11 mouse cellular contexts compared by ENCODE assay signal in genomic region chr14:12189717-12190600, GRCm38 (mm10).
DNase-seq lines count a peak whose midpoint lies in the region; ATAC-seq and TF ChIP-seq lines count a peak whose summit lies in the region.
"Had no signal": no experiment of that assay in that cellular context is flagged by ENCODE, and none has a peak within 500 bp of the region (broad histone marks: within the 10 kb centered on the region; RNA-seq: fewer than 3 reads in every experiment).

No protein-coding gene starts in this region.

- H3K27ac ChIP-seq in kidney, postnatal 0 days, result peak overlapping the region; percentile 47; the same call in 1 of the 2 replicates
- no peak overlapping the region for H3K27ac ChIP-seq in kidney, adult 2 months (ENCODE audit: insufficient read depth, low read depth, low read length)
- H3K27ac ChIP-seq in hindbrain, embryonic 10.5 days, result peak overlapping the region; percentile 87
- H3K27ac ChIP-seq in midbrain, embryonic 16.5 days (ENCODE audit: low read length), result peak overlapping the region; percentile 71

- ATAC-seq in kidney, postnatal 0 days (replicated peaks; ENCODE audit: low FRiP score, low read depth), result no peak
- peak; percentile 89 for ATAC-seq in midbrain, embryonic 16.5 days
- no peak for ATAC-seq in megakaryocyte, adult 5-6 weeks (ENCODE audit: poor library complexity, severe bottlenecking)

- 66% methylated on average over 12 of the region's 12 CpGs for WGBS in kidney, postnatal 0 days
- WGBS in kidney, adult 2 months, result 77% methylated on average over 12 of the region's 12 CpGs
- 29% methylated on average over 12 of the region's 12 CpGs for WGBS in hindbrain, embryonic 10.5 days
- WGBS in midbrain, embryonic 16.5 days, result 11% methylated on average over 12 of the region's 12 CpGs
- 82% methylated on average over 12 of the region's 12 CpGs for WGBS in lung, adult 2 months

- TF ChIP-seq CTCF in kidney, postnatal 0 days (IDR thresholded peaks at IDR 0.05; ENCODE audit: low read depth), result no peak
- no peak for TF ChIP-seq CTCF in kidney, adult 2 months (conservative IDR thresholded peaks at IDR 0.05; ENCODE audit: insufficient read depth, insufficient read length, low read depth, low read length)
- TF ChIP-seq CTCF in lung, adult 2 months (IDR thresholded peaks at IDR 0.05; ENCODE audit: insufficient read depth, low read length), result no peak

- H3K4me1 ChIP-seq in kidney, postnatal 0 days (replicated peaks; ENCODE audit: insufficient read depth, low read length), result peaks cover 10% of the 10 kb centered on the region
- peaks cover 14% of the 10 kb centered on the region; the same call in 1 of the 2 replicates for H3K4me1 ChIP-seq in kidney, adult 2 months (ENCODE audit: control insufficient read depth, insufficient read depth, low read length)
- peaks cover 38% of the 10 kb centered on the region for H3K4me1 ChIP-seq in hindbrain, embryonic 10.5 days (replicated peaks)
- H3K4me1 ChIP-seq in midbrain, embryonic 16.5 days (ENCODE audit: control insufficient read depth, insufficient read depth, low read length), result peaks cover 12% of the 10 kb centered on the region
- no peaks in the 10 kb centered on the region for H3K4me1 ChIP-seq in lung, adult 2 months (ENCODE audit: control insufficient read depth, insufficient read depth, low read length)

- TF ChIP-seq POLR2A in kidney, adult 2 months (IDR thresholded peaks at IDR 0.05; ENCODE audit: low read depth, low read length), result no peak
- TF ChIP-seq POLR2A in lung, adult 2 months (IDR thresholded peaks at IDR 0.05; ENCODE audit: borderline replicate concordance, extremely low read depth, low read depth, low read length), result no peak

- no peak overlapping the region for H3K4me3 ChIP-seq in kidney, postnatal 0 days (replicated peaks; ENCODE audit: low read depth, low read length)
- no peak overlapping the region for H3K4me3 ChIP-seq in kidney, adult 2 months (ENCODE audit: insufficient read depth, low read depth, low read length)
- H3K4me3 ChIP-seq in hindbrain, embryonic 10.5 days, result peak overlapping the region; percentile 39
- no peak overlapping the region for H3K4me3 ChIP-seq in midbrain, embryonic 16.5 days (ENCODE audit: low read depth, low read length)
- no peak overlapping the region for H3K4me3 ChIP-seq in lung, adult 2 months (replicated peaks; ENCODE audit: extremely low read depth, low read depth, low read length)
- H3K4me3 ChIP-seq: myocyte had no signal

- H3K36me3 ChIP-seq in kidney, postnatal 0 days (ENCODE audit: insufficient read depth, low read length), result no peaks in the 10 kb centered on the region
- H3K36me3 ChIP-seq in kidney, adult 2 months (ENCODE audit: control insufficient read depth, insufficient read depth, low read length), result no peaks in the 10 kb centered on the region
- H3K36me3 ChIP-seq in hindbrain, embryonic 10.5 days, result no peaks in the 10 kb centered on the region
- no peaks in the 10 kb centered on the region for H3K36me3 ChIP-seq in midbrain, embryonic 16.5 days (ENCODE audit: control insufficient read depth, insufficient read depth, low read length)

- no peak overlapping the region for H3K4me2 ChIP-seq in kidney, postnatal 0 days (ENCODE audit: low read length)
- H3K4me2 ChIP-seq in midbrain, embryonic 16.5 days (ENCODE audit: low read length), result peak overlapping the region; percentile 36

- no peak overlapping the region for H3K9ac ChIP-seq in kidney, postnatal 0 days (ENCODE audit: low read depth, low read length)
- H3K9ac ChIP-seq in midbrain, embryonic 16.5 days (ENCODE audit: low read depth, low read length), result no peak overlapping the region

- H3K9me3 ChIP-seq in kidney, postnatal 0 days (replicated peaks; ENCODE audit: low read length), result no peaks in the 10 kb centered on the region
- no peaks in the 10 kb centered on the region for H3K9me3 ChIP-seq in hindbrain, embryonic 10.5 days
- no peaks in the 10 kb centered on the region for H3K9me3 ChIP-seq in midbrain, embryonic 16.5 days (replicated peaks; ENCODE audit: control insufficient read depth, low read length, poor library complexity, severe bottlenecking)

- peak; percentile 30 for DNase-seq in kidney, postnatal 0 days (ENCODE audit: low spot score)
- DNase-seq in kidney, adult 2 months, result no peak
- peak; percentile 81 for DNase-seq in embryo, embryonic 11 days
- peak; percentile 74 for DNase-seq in hindbrain, embryonic 10.5 days (ENCODE audit: low spot score)
- no peak for DNase-seq in gastrocnemius, adult 18-20 months (ENCODE audit: low spot score)
- no peak for DNase-seq in lung, adult 2 months
- DNase-seq: cerebellum, adult 9-10 months; gastrocnemius, postnatal 25 days had no signal

- H3K27me3 ChIP-seq in kidney, postnatal 0 days (ENCODE audit: insufficient read depth, low read length), result no peaks in the 10 kb centered on the region
- H3K27me3 ChIP-seq in kidney, adult 2 months (replicated peaks; ENCODE audit: control insufficient read depth, insufficient read depth, low read length), result no peaks in the 10 kb centered on the region
- no peaks in the 10 kb centered on the region for H3K27me3 ChIP-seq in hindbrain, embryonic 10.5 days (ENCODE audit: insufficient read depth, poor library complexity, severe bottlenecking)
- H3K27me3 ChIP-seq in midbrain, embryonic 16.5 days (ENCODE audit: control insufficient read depth, insufficient read depth, low read depth, low read length), result no peaks in the 10 kb centered on the region

Comparison
In these comparisons a context has a peak if more than half of its experiments do, and no peak if none do; other contexts are left out.
1. DNase-seq: peak in kidney, postnatal 0 days (single experiment), embryo, embryonic 11 days (single experiment) and hindbrain, embryonic 10.5 days (single experiment); none in kidney, adult 2 months (single experiment), gastrocnemius, adult 18-20 months (single experiment) and lung, adult 2 months (single experiment).